Mouse (Mus musculus) spleen, adult 2 months (tissue): Measurements from ENCODE around the gene Cflar.

Experiments used
- CTCF ChIP-seq: fragments of 200-500 bp; IDR thresholded peaks from 2 replicates; pipeline ENCODE4 v1.5.1; 2011; ENCODE audit warnings: mild to moderate bottlenecking, inconsistent platforms; ENCODE audit not compliant: insufficient read depth, insufficient read length, insufficient replicate concordance; ENCODE audit errors: extremely low read depth
- POLR2A ChIP-seq: fragments of 200-500 bp; IDR thresholded peaks from 2 replicates; pipeline ENCODE4 v1.6.1; 2011; ENCODE audit warnings: low read depth, low read length, inconsistent platforms

DNA sequence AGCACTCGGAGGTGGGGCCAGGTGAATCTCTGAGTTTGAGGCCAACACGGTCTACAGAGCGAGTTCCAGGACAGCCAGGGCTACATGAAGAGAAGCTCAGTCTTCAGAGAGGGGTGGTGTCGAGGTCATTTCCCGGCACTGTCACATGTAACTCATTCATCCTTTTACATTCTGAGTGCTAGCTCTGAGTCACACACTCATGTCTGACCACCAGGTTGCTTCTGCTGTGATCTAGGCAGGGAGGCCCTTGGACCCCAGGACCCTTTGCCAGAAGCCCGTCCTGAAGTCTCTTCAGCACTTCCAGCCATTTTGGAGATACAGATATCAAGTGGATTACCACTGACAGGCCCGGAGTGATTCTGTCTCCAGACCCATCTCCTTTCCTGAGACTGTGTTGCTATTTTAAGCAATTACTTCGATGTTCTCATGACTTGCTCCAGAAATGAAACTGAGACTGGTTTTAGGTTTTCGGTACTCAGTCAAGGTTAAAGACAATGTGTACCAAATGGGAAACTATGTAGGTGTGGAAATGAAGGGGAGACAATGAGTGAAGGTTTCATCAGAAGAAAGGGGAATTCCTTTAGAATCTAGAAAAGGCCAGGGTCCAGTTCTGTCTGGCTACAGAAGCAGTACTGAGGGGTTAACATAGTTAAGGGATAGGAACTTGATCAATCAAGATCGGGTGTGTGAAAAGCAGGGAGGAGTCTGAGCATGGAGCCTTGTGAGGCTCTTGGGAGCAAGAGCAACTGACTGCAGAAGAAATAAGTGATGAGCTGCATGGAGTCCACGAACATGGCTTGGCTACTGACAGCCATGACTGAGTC is 11.0 kb downstream of the Cflar start:
- no peak for TF ChIP-seq CTCF
- TF ChIP-seq POLR2A: no peak
